Mouse (Mus musculus) liver, postnatal 0 days (tissue): ENCODE results near the gene Nt5dc3.

Experiments
- CTCF ChIP-seq: sonication (generic); IDR thresholded peaks from 2 replicates; pipeline ENCODE4 v1.5.1; 2016; ENCODE audit warnings: antibody characterized with exemption, low read depth
- EP300 ChIP-seq: IDR thresholded peaks from 2 replicates; pipeline ENCODE4 v1.6.1; 2016; ENCODE audit warnings: antibody characterized with exemption, low read depth, mild to moderate bottlenecking

DNA sequence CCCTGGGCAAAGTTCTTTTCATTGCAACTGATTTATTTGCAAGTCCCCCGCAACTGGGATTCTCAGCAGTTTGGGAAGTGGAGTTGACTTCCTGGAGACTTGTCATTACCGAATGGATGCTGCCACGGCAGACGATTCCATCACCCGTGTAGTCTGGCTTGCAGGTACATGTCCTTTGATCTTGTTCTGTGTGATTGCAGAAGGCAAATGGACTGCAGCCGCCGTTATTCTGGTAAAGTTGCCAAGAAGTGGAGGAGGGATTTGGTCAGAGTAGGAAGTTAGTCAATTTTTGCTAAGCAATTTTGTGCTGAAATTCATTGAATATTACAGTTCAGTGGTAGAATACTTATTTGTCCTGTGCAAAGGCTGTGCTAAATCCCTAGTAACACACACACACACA lies 99.9 kb downstream of the Nt5dc3 start:
- no peak for TF ChIP-seq CTCF
- TF ChIP-seq EP300 = no peak
